In genomic region chr7:37992861-37993260, GRCm38 (mm10) we compare ENCODE assay signal across 16 mouse cellular contexts.
"Had no signal": no experiment of that assay in that cellular context is flagged by ENCODE, and none has a peak within 500 bp of the region (broad histone marks: within the 10 kb centered on the region; RNA-seq: fewer than 3 reads in every experiment).

No protein-coding gene starts in this region.

- H3K4me2 ChIP-seq: neural tube, embryonic 13.5 days; neural tube, embryonic 15.5 days; stomach, embryonic 15.5 days had no signal

- H3K9me3 ChIP-seq: neural tube, embryonic 13.5 days; neural tube, embryonic 15.5 days; stomach, embryonic 15.5 days had no signal

- H3K4me1 ChIP-seq: neural tube, embryonic 15.5 days; stomach, embryonic 15.5 days had no signal

- H3K4me3 ChIP-seq: neural tube, embryonic 13.5 days; neural tube, embryonic 15.5 days; stomach, embryonic 15.5 days had no signal

- H3K36me3 ChIP-seq: neural tube, embryonic 13.5 days; neural tube, embryonic 15.5 days; stomach, embryonic 15.5 days had no signal

- DNase-seq: retina, postnatal 1 day; right cerebral cortex, adult 18-20 months; right cerebral cortex, postnatal 14 days; right cerebral cortex, postnatal 25 days; right cerebral cortex, postnatal 4 days; spleen, adult 18-20 months; thymus, adult 18-20 months; thymus, adult 2 months; thymus, postnatal 14 days; thymus, postnatal 25 days; thymus, postnatal 36 days; thymus, postnatal 4 days had no signal

- H3K27me3 ChIP-seq: neural tube, embryonic 13.5 days; neural tube, embryonic 15.5 days; stomach, embryonic 15.5 days had no signal

- H3K9ac ChIP-seq: neural tube, embryonic 13.5 days; neural tube, embryonic 15.5 days; stomach, embryonic 15.5 days had no signal

- H3K27ac ChIP-seq: neural tube, embryonic 13.5 days; neural tube, embryonic 15.5 days; stomach, embryonic 15.5 days; stomach, postnatal 0 days had no signal
